Mouse (Mus musculus): ENCODE results near the gene Ube2d1. TPM values are rescaled to one million over a fixed set of nuclear protein-coding genes. Genes with fewer than 3 reads are reported as not detected.
A peak's percentile ranks its signal among the peaks of the same experiment; 100 is the strongest.

Gene Ube2d1
- polyA plus RNA-seq, 1 experiment from 2014 or later: 186 TPM

GRCm38 (mm10) chr10:71284511-71285125 lies 444 bp downstream of the Ube2d1 start:
- H3K9ac ChIP-seq: peak overlapping the region; percentile 99
- peaks cover 43% of the 10 kb centered on the region for H3K4me1 ChIP-seq (replicated peaks)
- H3K9me3 ChIP-seq: no peaks in the 10 kb centered on the region
- peak overlapping the region; percentile 93 for H3K27ac ChIP-seq
- peak overlapping the region; percentile 96 for H3K4me3 ChIP-seq
- ATAC-seq (ENCODE audit: low FRiP score): peak; percentile 90
- 0% methylated on average over 35 of the region's 41 CpGs for WGBS
- 0 out of 2 replicates have a peak, but pooled peaks cover 4% of the 10 kb centered on the region for H3K27me3 ChIP-seq
- peak overlapping the region; percentile 63 for H3K4me2 ChIP-seq
- no peaks in the 10 kb centered on the region for H3K36me3 ChIP-seq

- H3K36me3 ChIP-seq: no peaks in the 10 kb centered on the region
Observed at GRCm38 (mm10) chr10:71284131-71284510, 941 bp downstream of the Ube2d1 start.

GRCm38 (mm10) chr10:71273008-71273739 lies 11.9 kb downstream of the Ube2d1 start:
- Histone ChIP-seq H3K27ac (peak overlapping the region; percentile 44), H3K9ac (no peak overlapping the region), H3K4me3 (no peak overlapping the region), H3K9me3 (no peaks in the 10 kb centered on the region), H3K36me3 (no peaks in the 10 kb centered on the region; the same call in 1 of the 2 replicates), H3K4me2 (no peak overlapping the region), H3K4me1 (replicated peaks) (peaks cover 31% of the 10 kb centered on the region), H3K27me3 (no peaks in the 10 kb centered on the region)
- 0 out of 2 replicates have a peak, but pooled peaks have one; percentile 38 for ATAC-seq (ENCODE audit: low FRiP score)
- 37% methylated on average over 9 of the region's 9 CpGs for WGBS

More at GRCm38 (mm10) chr10:71284131-71284510, 941 bp downstream of the Ube2d1 start:
- no peaks in the 10 kb centered on the region for H3K9me3 ChIP-seq
- H3K27me3 ChIP-seq: 0 out of 2 replicates have a peak, but pooled peaks cover 4% of the 10 kb centered on the region
- 7% methylated on average over 8 of the region's 8 CpGs for WGBS
- H3K27ac ChIP-seq: peak overlapping the region; percentile 93
- H3K4me3 ChIP-seq: peak overlapping the region; percentile 96
- H3K9ac ChIP-seq: peak overlapping the region; percentile 99
- peak overlapping the region; percentile 63 for H3K4me2 ChIP-seq
- ATAC-seq (ENCODE audit: low FRiP score): no peak
- H3K4me1 ChIP-seq (replicated peaks): peaks cover 45% of the 10 kb centered on the region

GRCm38 (mm10) chr10:71267973-71268372 lies 17.1 kb downstream of the Ube2d1 start:
- no peak overlapping the region for H3K9ac ChIP-seq
- no peak for ATAC-seq (ENCODE audit: low FRiP score)
- H3K4me2 ChIP-seq: no peak overlapping the region
- H3K27me3 ChIP-seq: no peaks in the 10 kb centered on the region
- H3K4me1 ChIP-seq (replicated peaks): peaks cover 47% of the 10 kb centered on the region
- no peak overlapping the region for H3K4me3 ChIP-seq
- H3K36me3 ChIP-seq: no peaks in the 10 kb centered on the region
- no peaks in the 10 kb centered on the region for H3K9me3 ChIP-seq
- H3K27ac ChIP-seq: no peak overlapping the region
- WGBS: 86% methylated on average over 2 of the region's 2 CpGs

GRCm38 (mm10) chr10:71267511-71267910 lies 17.6 kb downstream of the Ube2d1 start:
- H3K36me3 ChIP-seq: no peaks in the 10 kb centered on the region
- H3K27ac ChIP-seq: no peak overlapping the region
- no peaks in the 10 kb centered on the region for H3K27me3 ChIP-seq
- WGBS: 80% methylated on average over 11 of the region's 11 CpGs
- no peak for ATAC-seq (ENCODE audit: low FRiP score)
- H3K9me3 ChIP-seq: no peaks in the 10 kb centered on the region
- H3K9ac ChIP-seq: no peak overlapping the region
- H3K4me2 ChIP-seq: no peak overlapping the region
- no peak overlapping the region for H3K4me3 ChIP-seq
- peaks cover 47% of the 10 kb centered on the region for H3K4me1 ChIP-seq (replicated peaks)

GRCm38 (mm10) chr10:71265067-71265466 lies 20.0 kb downstream of the Ube2d1 start:
- 92% methylated on average over 4 of the region's 4 CpGs for WGBS

GRCm38 (mm10) chr10:71261637-71262036 lies 23.4 kb downstream of the Ube2d1 start:
- peaks cover 49% of the 10 kb centered on the region for H3K36me3 ChIP-seq
- peak overlapping the region; percentile 44; the same call in 1 of the 2 replicates for H3K27ac ChIP-seq
- H3K9me3 ChIP-seq: no peaks in the 10 kb centered on the region
- no peak overlapping the region for H3K4me3 ChIP-seq
- ATAC-seq (ENCODE audit: low FRiP score): no peak
- H3K27me3 ChIP-seq: no peaks in the 10 kb centered on the region
- no peak overlapping the region for H3K4me2 ChIP-seq
- WGBS: 84% methylated on average over 8 of the region's 8 CpGs
- H3K4me1 ChIP-seq (replicated peaks): peaks cover 44% of the 10 kb centered on the region
- no peak overlapping the region for H3K9ac ChIP-seq

More at GRCm38 (mm10) chr10:71265067-71265466, 20.0 kb downstream of the Ube2d1 start:
- no peak overlapping the region for H3K4me2 ChIP-seq
- H3K27ac ChIP-seq: no peak overlapping the region
- H3K9ac ChIP-seq: no peak overlapping the region
- peaks cover 16% of the 10 kb centered on the region for H3K36me3 ChIP-seq
- no peaks in the 10 kb centered on the region for H3K9me3 ChIP-seq
- no peak overlapping the region for H3K4me3 ChIP-seq
- no peaks in the 10 kb centered on the region for H3K27me3 ChIP-seq
- no peak for ATAC-seq (ENCODE audit: low FRiP score)
- peaks cover 57% of the 10 kb centered on the region for H3K4me1 ChIP-seq (replicated peaks)

- Histone ChIP-seq H3K9me3 (no peaks in the 10 kb centered on the region), H3K27me3 (no peaks in the 10 kb centered on the region), H3K27ac (no peak overlapping the region), H3K4me1 (replicated peaks) (peaks cover 27% of the 10 kb centered on the region), H3K4me2 (no peak overlapping the region), H3K4me3 (no peak overlapping the region), H3K9ac (no peak overlapping the region), H3K36me3 (peaks cover 71% of the 10 kb centered on the region)
- no peak for ATAC-seq (ENCODE audit: low FRiP score)
- WGBS: 66% methylated on average over 5 of the region's 5 CpGs
Observed at GRCm38 (mm10) chr10:71258943-71259342, 26.1 kb downstream of the Ube2d1 start.

- WGBS: 82% methylated on average over 8 of the region's 8 CpGs
- Histone ChIP-seq H3K27ac (no peak overlapping the region), H3K4me1 (replicated peaks) (peaks cover 24% of the 10 kb centered on the region), H3K9me3 (no peaks in the 10 kb centered on the region), H3K27me3 (no peaks in the 10 kb centered on the region), H3K4me2 (no peak overlapping the region), H3K36me3 (peaks cover 73% of the 10 kb centered on the region), H3K9ac (no peak overlapping the region), H3K4me3 (no peak overlapping the region)
- ATAC-seq (ENCODE audit: low FRiP score): no peak
Observed at GRCm38 (mm10) chr10:71258516-71258915, 26.5 kb downstream of the Ube2d1 start.

GRCm38 (mm10) chr10:71253147-71253546 lies 31.9 kb downstream of the Ube2d1 start:
- Histone ChIP-seq H3K9me3 (no peaks in the 10 kb centered on the region), H3K27ac (no peak overlapping the region), H3K9ac (no peak overlapping the region), H3K4me1 (replicated peaks) (no peaks in the 10 kb centered on the region), H3K4me2 (no peak overlapping the region), H3K36me3 (peaks cover 39% of the 10 kb centered on the region), H3K4me3 (no peak overlapping the region), H3K27me3 (no peaks in the 10 kb centered on the region)
- ATAC-seq (ENCODE audit: low FRiP score): no peak
- WGBS: 71% methylated on average over 4 of the region's 4 CpGs

- Histone ChIP-seq H3K27me3 (no peaks in the 10 kb centered on the region), H3K4me3 (no peak overlapping the region), H3K4me2 (no peak overlapping the region), H3K27ac (no peak overlapping the region), H3K9ac (no peak overlapping the region), H3K9me3 (no peaks in the 10 kb centered on the region), H3K4me1 (replicated peaks) (no peaks in the 10 kb centered on the region), H3K36me3 (peaks cover 32% of the 10 kb centered on the region)
- WGBS: 88% methylated on average over 5 of the region's 5 CpGs
- no peak for ATAC-seq (ENCODE audit: low FRiP score)
Observed at GRCm38 (mm10) chr10:71252421-71252820, 32.6 kb downstream of the Ube2d1 start.

GRCm38 (mm10) chr10:71251846-71252245 lies 33.2 kb downstream of the Ube2d1 start:
- no peak overlapping the region for H3K9ac ChIP-seq
- ATAC-seq (ENCODE audit: low FRiP score): no peak

More at GRCm38 (mm10) chr10:71251846-71252245, 33.2 kb downstream of the Ube2d1 start:
- Histone ChIP-seq H3K9me3 (no peaks in the 10 kb centered on the region), H3K27ac (no peak overlapping the region), H3K27me3 (no peaks in the 10 kb centered on the region), H3K4me2 (no peak overlapping the region), H3K4me3 (no peak overlapping the region), H3K36me3 (peaks cover 26% of the 10 kb centered on the region), H3K4me1 (replicated peaks) (no peaks in the 10 kb centered on the region)
- 88% methylated on average over 5 of the region's 5 CpGs for WGBS

All from hindbrain, embryonic 13.5 days (tissue).